Mouse (Mus musculus) urinary bladder, postnatal 25 days (tissue): Measurements from ENCODE around the gene Vegfd.
A peak's percentile ranks its signal among the peaks of the same experiment; 100 is the strongest.

ENCODE experiments used
- DNase-seq: peaks from one replicate; pipeline ENCODE4 v3.0.0; 2022; ENCODE audit warnings: low spot score

Vegfd gene

GRCm38 (mm10) chrX:164419955-164420354 is 46.8 kb downstream of the Vegfd start:
- no peak for DNase-seq

DNA sequence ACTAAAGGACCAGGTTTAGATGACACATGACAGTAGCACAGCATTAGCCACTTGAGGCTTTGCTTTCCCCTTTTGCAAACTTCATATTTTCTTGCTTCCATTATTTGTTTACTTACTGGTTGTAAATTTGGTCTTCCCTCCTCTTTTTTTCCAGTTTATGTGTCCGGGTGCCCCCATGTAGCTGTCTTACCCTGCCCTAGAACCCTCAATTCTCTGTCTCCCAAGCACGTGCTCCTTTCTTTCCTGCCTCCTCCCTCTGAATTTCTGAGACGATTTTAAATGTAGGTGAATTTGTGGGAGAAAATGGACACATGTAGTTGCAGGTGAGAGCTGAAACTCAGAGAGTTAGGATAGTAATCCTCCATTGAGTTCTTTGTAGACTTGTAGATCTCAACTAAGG is 47.3 kb downstream of the Vegfd start:
- no peak for DNase-seq

GRCm38 (mm10) chrX:164424821-164425220 is 51.6 kb downstream of the Vegfd start:
- no peak for DNase-seq

GRCm38 (mm10) chrX:164427295-164427694 is 54.1 kb downstream of the Vegfd start:
- DNase-seq = no peak

- DNase-seq = no peak
These were observed 55.0 kb downstream of the Vegfd start for GRCm38 (mm10) chrX:164428224-164428623.

DNA sequence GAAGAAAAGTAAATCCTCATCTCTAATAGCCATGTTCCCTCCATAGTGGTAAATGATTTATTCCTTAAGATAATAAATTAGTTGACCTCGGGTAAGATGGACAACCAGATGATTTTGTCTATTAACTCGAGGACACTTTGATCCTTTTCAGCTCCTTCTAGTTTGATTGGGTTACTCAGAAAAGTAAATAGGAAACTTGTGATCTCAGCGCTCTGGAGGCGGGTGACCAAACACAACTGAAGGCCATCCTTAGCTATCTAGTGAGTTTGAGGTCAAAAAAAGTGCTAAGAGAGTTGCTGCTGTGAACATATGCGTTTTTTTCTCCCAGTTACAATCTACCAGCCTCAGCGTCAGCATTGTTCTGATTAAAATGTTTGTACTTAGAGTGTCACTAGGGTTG is 57.4 kb downstream of the Vegfd start:
- no peak for DNase-seq

GRCm38 (mm10) chrX:164431133-164431532 is 58.0 kb downstream of the Vegfd start:
- DNase-seq = no peak

DNA sequence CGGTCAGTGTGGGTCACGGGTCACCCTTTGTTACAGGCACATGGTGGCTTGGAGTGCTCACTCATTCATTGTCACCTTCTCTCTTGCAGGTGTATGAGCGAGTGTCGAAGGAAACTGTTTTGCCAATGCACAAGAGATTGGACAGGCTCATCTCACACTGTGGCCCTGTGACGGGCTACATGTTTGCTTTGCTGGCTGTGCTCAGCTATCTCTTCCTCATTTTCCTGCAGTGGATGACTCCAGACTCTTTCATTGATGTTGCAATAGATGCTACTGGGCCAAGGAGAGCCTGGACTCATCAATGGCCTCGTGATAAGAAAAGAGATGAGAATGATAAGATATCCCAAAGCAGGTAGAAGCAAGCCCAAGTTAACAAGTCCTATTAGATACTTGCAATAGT is 58.4 kb downstream of the Vegfd start:
- DNase-seq = no peak

- DNase-seq = no peak
These were observed 59.5 kb downstream of the Vegfd start for GRCm38 (mm10) chrX:164432682-164433081.

DNA sequence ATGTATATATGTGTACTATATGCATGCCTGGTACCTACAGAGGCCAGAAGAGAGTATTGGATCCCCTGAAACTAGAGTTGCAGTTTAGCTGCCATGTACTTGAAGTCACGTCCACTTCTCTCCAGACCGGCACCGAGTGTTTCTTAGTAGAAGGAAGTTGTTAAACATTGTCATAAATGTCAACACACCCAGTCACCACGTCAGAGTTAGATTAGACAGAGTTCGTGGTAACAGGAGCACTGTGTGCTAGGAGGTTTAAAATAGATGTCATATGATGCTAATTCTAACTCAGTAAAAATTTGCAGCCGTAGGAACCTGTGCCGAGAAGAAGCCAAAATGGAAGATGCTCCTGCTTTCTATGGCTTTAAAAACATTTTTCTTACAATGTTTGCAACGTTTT is 63.5 kb downstream of the Vegfd start, which contains the start of gene Asb11:
Asb11 (plus strand) TSS at position 286 of the 400 bp plus-strand sequence.
- DNase-seq = no peak

GRCm38 (mm10) chrX:164439462-164439861 is 66.3 kb downstream of the Vegfd start:
- no peak for DNase-seq

- DNase-seq = no peak
These were observed 67.0 kb downstream of the Vegfd start for GRCm38 (mm10) chrX:164440140-164440539.

- DNase-seq = no peak
These were observed 67.5 kb downstream of the Vegfd start for GRCm38 (mm10) chrX:164440703-164441102.

DNA sequence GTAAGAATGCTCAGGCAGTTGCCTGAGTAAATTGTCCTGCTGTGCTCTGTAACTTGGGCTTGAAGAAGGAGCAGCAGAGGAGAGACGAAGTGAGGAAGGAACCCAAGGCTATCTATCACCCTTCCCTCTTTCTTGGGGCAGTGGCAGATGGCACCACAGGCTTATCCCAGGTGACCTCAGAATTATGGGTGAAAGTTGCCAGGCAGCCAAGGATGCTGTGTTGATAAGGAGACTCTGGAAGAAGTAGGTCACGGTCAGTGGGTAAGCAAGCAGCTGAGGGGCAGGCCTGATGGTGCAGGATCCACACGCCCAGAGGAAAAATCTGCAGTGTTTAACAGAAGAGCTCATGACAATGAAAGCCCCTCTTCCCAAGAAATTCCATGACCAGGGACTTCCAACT is 68.1 kb downstream of the Vegfd start:
- no peak for DNase-seq

GRCm38 (mm10) chrX:164445601-164446000 is 72.4 kb downstream of the Vegfd start:
- DNase-seq = no peak

DNA sequence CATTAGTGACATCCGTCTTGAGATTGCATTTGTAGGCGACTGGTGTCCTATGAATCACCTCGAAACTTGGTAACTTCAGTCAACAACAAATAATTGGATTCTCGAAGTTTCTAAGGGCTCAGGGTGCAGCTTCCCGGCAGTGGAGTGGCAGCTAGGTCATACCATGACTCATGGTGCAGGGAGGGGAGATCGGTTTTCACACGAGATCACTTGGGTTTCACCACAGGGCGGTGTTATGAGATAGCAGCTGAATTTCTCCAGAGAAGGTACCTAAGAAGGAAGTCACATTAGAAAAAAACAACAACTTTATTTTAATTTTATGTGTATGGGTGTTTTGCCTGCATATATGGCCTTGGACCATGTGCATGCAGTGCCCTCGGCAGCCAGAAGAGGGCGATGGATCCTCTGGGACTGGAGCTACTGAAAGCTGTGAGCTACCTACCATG is 73.0 kb downstream of the Vegfd start:
- peak; percentile 7 for DNase-seq

DNA sequence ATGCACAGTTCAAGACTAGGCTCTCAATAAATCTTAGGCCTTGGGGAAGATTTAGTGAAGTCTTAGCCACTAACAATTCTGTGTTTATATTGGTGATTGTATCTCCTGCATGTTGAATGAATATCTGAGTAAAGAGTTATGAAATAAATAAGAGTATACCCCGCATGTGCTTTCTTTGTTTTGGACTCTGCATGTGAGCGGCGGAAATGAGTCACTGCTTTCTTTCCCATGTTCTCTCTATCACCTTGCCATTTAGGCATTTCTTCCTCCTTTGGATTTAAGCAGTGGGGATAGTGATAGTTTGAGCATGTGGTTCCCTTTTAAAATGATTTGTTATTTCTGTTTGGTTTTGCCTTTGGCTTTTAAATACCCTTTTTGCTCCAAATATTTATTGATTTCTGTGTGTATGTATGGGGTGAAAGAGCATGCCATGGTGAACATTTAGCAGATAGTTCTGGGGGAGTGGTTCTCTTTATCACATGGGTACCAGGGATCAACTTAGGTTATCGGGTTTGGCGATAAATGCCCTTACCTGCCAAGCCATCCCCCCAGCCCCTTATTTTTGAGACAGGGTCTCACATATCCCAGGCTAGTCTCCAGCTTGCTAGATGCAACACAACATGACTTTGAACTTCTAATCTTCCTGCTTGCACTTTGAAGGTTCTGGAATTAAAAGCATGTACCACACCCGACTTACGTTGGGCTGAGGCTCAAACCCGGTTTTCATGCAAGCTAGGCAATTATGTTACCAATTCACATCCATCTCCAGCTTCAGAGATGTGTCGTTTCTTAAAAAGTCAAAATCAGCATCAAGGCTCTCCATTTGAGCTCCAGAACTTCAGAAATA is 73.9 kb downstream of the Vegfd start:
- DNase-seq = no peak

GRCm38 (mm10) chrX:164447682-164448071 is 74.5 kb downstream of the Vegfd start:
- no peak for DNase-seq

DNA sequence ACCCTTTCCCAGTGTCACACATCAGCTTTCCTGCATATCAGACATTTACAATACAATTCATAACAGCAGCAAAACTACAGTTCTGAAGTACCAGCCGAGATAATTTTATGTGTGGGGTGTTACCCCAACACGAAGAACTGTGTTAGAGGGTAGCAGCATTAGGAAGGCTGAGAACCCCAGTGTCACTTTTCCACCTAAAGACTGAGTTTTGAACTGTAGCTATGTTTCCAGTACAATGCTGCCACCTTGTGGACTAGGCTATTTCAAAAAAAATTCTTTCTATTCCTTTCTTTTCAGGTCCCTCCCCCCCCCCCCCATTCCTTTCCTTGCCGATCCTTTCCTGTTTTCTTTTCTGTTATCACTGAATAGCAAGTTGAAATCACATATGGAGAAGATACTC is 76.0 kb downstream of the Vegfd start:
- DNase-seq = peak; percentile 24
